Mouse (Mus musculus) heart, adult 2 months (tissue): ENCODE results near the gene Crabp2. TPM values are rescaled to one million over a fixed set of nuclear protein-coding genes. Genes with fewer than 3 reads are reported as not detected.

Experiments used
- DNase-seq, 2 experiments: peaks; one replicate each; pipeline ENCODE4 v3.0.0; 2021
- H3K27ac ChIP-seq: fragments of 200-600 bp; 2 replicates; pipeline ENCODE4 v1.8.1; 2022
- H3K27me3 ChIP-seq: fragments of 200-500 bp; 2 replicates; pipeline ENCODE4 v1.6.1; 2012; ENCODE audit warnings: mild to moderate bottlenecking, low read length, inconsistent platforms, mixed read lengths; ENCODE audit not compliant: control insufficient read depth, insufficient read depth
- H3K36me3 ChIP-seq: fragments of 200-500 bp; 2 replicates; pipeline ENCODE4 v1.6.1; 2012; ENCODE audit warnings: low read length, inconsistent platforms; ENCODE audit not compliant: control insufficient read depth, insufficient read depth
- H3K4me1 ChIP-seq: fragments of 200-500 bp; 2 replicates; pipeline ENCODE4 v1.6.1; 2011; ENCODE audit warnings: low read length; ENCODE audit not compliant: control insufficient read depth, insufficient read depth
- H3K4me3 ChIP-seq: fragments of 200-600 bp; 2 replicates; pipeline ENCODE4 v1.8.1; 2022
- H3K79me2 ChIP-seq: fragments of 200-500 bp; replicated peaks from 2 replicates; pipeline ENCODE4 v1.6.1; 2012; ENCODE audit warnings: mild to moderate bottlenecking, inconsistent platforms, low read length, moderate library complexity, mixed read lengths; ENCODE audit not compliant: control insufficient read depth, insufficient read depth
- H3K9ac ChIP-seq: fragments of 200-500 bp; 2 replicates; pipeline ENCODE4 v1.6.1; 2012; ENCODE audit warnings: low read depth, mild to moderate bottlenecking, control low read depth, inconsistent platforms, low read length, mixed read lengths
- CTCF ChIP-seq: fragments of 200-600 bp; IDR thresholded peaks from 2 replicates; pipeline ENCODE4 v1.8.1; 2022; ENCODE audit warnings: antibody characterized with exemption, mild to moderate bottlenecking, moderate library complexity
- EP300 ChIP-seq: fragments of 200-500 bp; IDR thresholded peaks from 2 replicates; pipeline ENCODE4 v1.6.1; 2011; ENCODE audit warnings: low read depth, low read length, control low read depth; ENCODE audit not compliant: insufficient read depth
- POLR2A ChIP-seq: fragments of 200-500 bp; IDR thresholded peaks from 2 replicates; pipeline ENCODE4 v1.6.1; 2011; ENCODE audit warnings: mild to moderate bottlenecking, low read depth, low read length, control low read depth; ENCODE audit not compliant: insufficient read depth
- WGBS: fragments of 180-500 bp; shearing (Covaris S2); methylation state at CpG from one replicate; pipeline ENCODE4 v1.1.7; 2018; 5-methylcytosine and 5-hydroxymethylcytosine counted together
- intact Hi-C: fragments of 180-260 bp; cut with DNase I; formaldehyde crosslinking; loops from one replicate; pipeline ENCODE4 v1.15.1; 2025
- polyA plus RNA-seq: library from polyadenylated mRNA; depleted of rRNA; stranded (reverse); fragments of >200 nt; gene quantifications from 2 replicates; pipeline ENCODE4 v1.2.3, GENCODE M21; 2012; rRNA removed
- total RNA-seq, 2 experiments: library from RNA; stranded (reverse); gene quantifications; 2 replicates each; pipeline ENCODE4 v1.2.3; 2021

Gene Crabp2
- total and polyA plus RNA-seq, 3 experiments: 0.25 TPM; not detected in 2

DNA sequence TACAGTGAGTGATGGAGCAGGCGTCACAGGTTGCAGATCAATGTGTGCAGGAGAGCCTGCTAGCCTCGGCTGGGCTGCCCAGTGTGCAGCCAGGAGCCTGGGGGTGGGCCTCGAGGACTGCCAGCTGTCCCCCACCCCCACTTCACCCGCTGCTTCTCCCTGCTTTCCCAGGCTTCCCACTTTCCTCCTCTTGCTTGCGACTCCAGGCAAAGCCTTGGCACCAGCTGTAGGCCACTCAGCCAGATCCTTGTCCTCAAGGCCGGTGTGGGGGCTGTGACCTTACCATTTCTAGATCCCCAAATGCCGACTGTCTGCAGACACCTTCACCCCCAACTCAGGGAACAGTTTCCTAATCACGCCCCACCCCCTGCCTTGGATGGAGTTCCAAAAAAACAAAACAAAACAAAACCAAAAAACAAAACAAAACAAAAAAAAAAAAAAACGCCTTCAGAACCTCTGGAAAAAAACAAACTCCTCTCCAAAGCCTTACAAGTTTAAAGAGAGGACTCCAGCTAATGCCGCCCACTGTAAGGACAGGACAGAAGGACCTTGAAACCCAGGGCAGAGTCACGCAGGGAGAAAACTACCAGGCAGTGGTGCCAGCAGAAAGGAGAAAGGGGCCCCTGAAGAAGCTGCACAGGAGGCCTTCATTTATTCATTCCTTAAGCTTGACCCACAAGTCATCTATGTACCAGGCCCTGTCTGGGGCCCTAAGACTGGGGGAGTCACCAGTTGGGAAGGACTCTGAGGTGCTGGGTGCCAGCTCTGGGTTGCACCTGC is 52.5 kb downstream of the Crabp2 start:
- no peak for TF ChIP-seq POLR2A
- TF ChIP-seq EP300: no peak
- no peak for TF ChIP-seq CTCF
- Histone ChIP-seq H3K36me3 (no peaks in the 10 kb centered on the region), H3K4me3 (no peak overlapping the region), H3K27ac (no peak overlapping the region), H3K4me1 (0 out of 2 replicates have a peak, but pooled peaks cover 1% of the 10 kb centered on the region), H3K9ac (no peak overlapping the region), H3K79me2 (no peaks in the 10 kb centered on the region), H3K27me3 (peaks cover 31% of the 10 kb centered on the region)
- intact Hi-C loops: no loop called here
- DNase-seq: no peak
- WGBS: 21% methylated on average over 11 of the region's 11 CpGs

DNA sequence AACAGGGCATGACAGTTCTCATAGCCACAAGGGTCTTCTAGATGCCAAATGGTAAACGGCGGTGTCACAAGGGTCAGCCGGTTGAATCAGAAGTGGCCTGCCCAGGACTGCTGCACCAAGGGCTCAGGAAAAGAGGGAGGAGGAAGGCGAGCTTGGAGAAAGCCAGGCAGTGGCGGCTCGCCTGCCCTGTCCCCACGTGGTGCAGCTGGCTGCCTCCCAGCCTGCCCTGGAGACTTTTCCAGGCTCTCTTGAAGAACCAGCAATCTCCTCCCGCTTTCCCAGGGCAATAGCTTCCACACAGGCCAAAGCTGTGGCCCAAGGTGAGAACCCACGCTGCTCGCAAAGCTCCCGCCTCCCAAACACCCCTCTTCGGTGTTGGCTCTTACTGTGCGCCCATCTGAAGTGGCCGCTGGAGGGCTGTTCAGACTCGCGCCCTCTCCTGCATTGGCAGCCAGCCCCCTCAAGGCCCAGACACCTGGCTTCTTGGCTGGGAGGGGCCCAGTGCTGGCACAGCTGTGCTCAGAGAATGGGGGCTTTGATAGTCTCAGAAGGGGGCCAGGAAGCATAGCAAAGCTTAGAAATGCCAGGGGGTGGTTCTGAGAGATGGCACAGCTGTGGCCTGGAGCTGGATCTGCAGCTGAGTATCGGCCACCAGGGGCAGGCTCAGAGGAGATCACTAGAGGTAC is 54.0 kb downstream of the Crabp2 start:
- intact Hi-C loops: no loop called here
- Histone ChIP-seq H3K4me1 (no peaks in the 10 kb centered on the region), H3K27ac (no peak overlapping the region), H3K79me2 (no peaks in the 10 kb centered on the region), H3K36me3 (no peaks in the 10 kb centered on the region), H3K4me3 (no peak overlapping the region), H3K27me3 (peaks cover 23% of the 10 kb centered on the region), H3K9ac (no peak overlapping the region)
- TF ChIP-seq CTCF (no peak), EP300 (no peak), POLR2A (no peak)
- no peak for DNase-seq
- WGBS: 5% methylated on average over 17 of the region's 17 CpGs

Other genes with a start within 250 kb of the Crabp2 start
- gene Lrrc71, start 200.0 kb upstream of the Crabp2 start, total RNA-seq: under 1 TPM; 0.36 to 0.47 TPM
- gene Lrrc71, start 200.0 kb upstream of the Crabp2 start, polyA plus RNA-seq: 0.26 and 1.1 TPM in 2 replicates
- gene Ntrk1, start 153.5 kb upstream of the Crabp2 start, total RNA-seq: under 1 TPM; 0.14 to 0.16 TPM
- 0.38 and 0.57 TPM in 2 replicates for gene Ntrk1, start 153.5 kb upstream of the Crabp2 start, polyA plus RNA-seq
- gene Insrr, start 151.7 kb upstream of the Crabp2 start, total RNA-seq: under 1 TPM in 1 of 2 experiments, not detected in 1; 0.05 TPM
- gene Insrr, start 151.7 kb upstream of the Crabp2 start, polyA plus RNA-seq: 0.04 TPM in 1 of 2 replicates, not detected in the other
- gene Pear1, start 124.4 kb upstream of the Crabp2 start, total RNA-seq: 10 to 100 TPM; 17.1 to 18.7 TPM
- 42.5 and 45.0 TPM in 2 replicates for gene Pear1, start 124.4 kb upstream of the Crabp2 start, polyA plus RNA-seq
- gene Sh2d2a, start 101.9 kb upstream of the Crabp2 start, total RNA-seq: under 1 TPM; 0.05 to 0.27 TPM
- 0.41 and 0.70 TPM in 2 replicates for gene Sh2d2a, start 101.9 kb upstream of the Crabp2 start, polyA plus RNA-seq
- 10 to 100 TPM; 46.7 to 50.7 TPM for gene Prcc, start 63.1 kb upstream of the Crabp2 start, total RNA-seq
- gene Prcc, start 63.1 kb upstream of the Crabp2 start, polyA plus RNA-seq: 27.6 and 35.9 TPM in 2 replicates
- gene Hdgf, start 42.3 kb upstream of the Crabp2 start, total RNA-seq: 100 to 1,000 TPM; 106 to 125 TPM
- 61.6 and 99.5 TPM in 2 replicates for gene Hdgf, start 42.3 kb upstream of the Crabp2 start, polyA plus RNA-seq
- 10 to 100 TPM; 70.4 to 71.9 TPM for gene Mrpl24, start 29.2 kb upstream of the Crabp2 start, total RNA-seq
- gene Mrpl24, start 29.2 kb upstream of the Crabp2 start, polyA plus RNA-seq: 53.3 and 88.7 TPM in 2 replicates
- gene Isg20l2, start 18.4 kb upstream of the Crabp2 start, total RNA-seq: 10 to 100 TPM; 10.6 to 10.9 TPM
- 6.2 and 10.8 TPM in 2 replicates for gene Isg20l2, start 18.4 kb upstream of the Crabp2 start, polyA plus RNA-seq
- 1 to 10 TPM; 4.7 to 5.5 TPM for gene Rrnad1, start 17.9 kb upstream of the Crabp2 start, total RNA-seq
- 17.2 and 18.7 TPM in 2 replicates for gene Rrnad1, start 17.9 kb upstream of the Crabp2 start, polyA plus RNA-seq
- 10 to 100 TPM; 14.7 to 22.8 TPM for gene Nes, start 22.4 kb downstream of the Crabp2 start, total RNA-seq
- gene Nes, start 22.4 kb downstream of the Crabp2 start, polyA plus RNA-seq: 6.2 and 10.0 TPM in 2 replicates
- under 1 TPM in 1 of 2 experiments, not detected in 1; 0.09 TPM for gene Bcan, start 51.6 kb downstream of the Crabp2 start, total RNA-seq
- gene Bcan, start 51.6 kb downstream of the Crabp2 start, polyA plus RNA-seq: 0.32 and 0.55 TPM in 2 replicates
- gene Hapln2, start 78.9 kb downstream of the Crabp2 start, total RNA-seq: not detected
- gene Hapln2, start 78.9 kb downstream of the Crabp2 start, polyA plus RNA-seq: not detected in 2 replicates
- gene Gpatch4, start 94.4 kb downstream of the Crabp2 start, total RNA-seq: 1 to 10 TPM; 9.5 to 9.9 TPM
- 4.3 and 8.5 TPM in 2 replicates for gene Gpatch4, start 94.4 kb downstream of the Crabp2 start, polyA plus RNA-seq
- 10 to 100 TPM; 70.6 to 81.9 TPM for gene Naxe, start 109.8 kb downstream of the Crabp2 start, total RNA-seq
- gene Naxe, start 109.8 kb downstream of the Crabp2 start, polyA plus RNA-seq: 86.6 and 96.7 TPM in 2 replicates
- gene Ttc24, start 129.6 kb downstream of the Crabp2 start, total RNA-seq: not detected
- 0.29 TPM in 1 of 2 replicates, not detected in the other for gene Ttc24, start 129.6 kb downstream of the Crabp2 start, polyA plus RNA-seq
- gene Iqgap3, start 133.3 kb downstream of the Crabp2 start, total RNA-seq: under 1 TPM; 0.21 to 0.45 TPM
- gene Iqgap3, start 133.3 kb downstream of the Crabp2 start, polyA plus RNA-seq: 0.64 and 1.1 TPM in 2 replicates
- gene Mef2d, start 193.7 kb downstream of the Crabp2 start, total RNA-seq: 100 to 1,000 TPM; 118 to 129 TPM
- 119 and 122 TPM in 2 replicates for gene Mef2d, start 193.7 kb downstream of the Crabp2 start, polyA plus RNA-seq